Mouse (Mus musculus) megakaryocyte, adult 5-6 weeks (primary cell): ENCODE results near the gene Cdc20. TPM values are rescaled to one million over a fixed set of nuclear protein-coding genes. Genes with fewer than 3 reads are reported as not detected.

Experiments
- ATAC-seq: 2 replicates; pipeline ENCODE4 v1.8.0; 2016; ENCODE audit warnings: mild to moderate bottlenecking, inconsistent platforms; ENCODE audit not compliant: poor library complexity, severe bottlenecking
- total RNA-seq, 2 experiments: library from RNA; stranded (forward) in 1 of 2; stranded (reverse) in 1 of 2; fragments of 153-499, 151-499 nt in 1 of 2; fragments of 221-1000, 200-1000 nt in 1 of 2; gene quantifications; 2 replicates each; pipeline versions ENCODE4 v1.2.3 to v1.2.4; 2015 to 2017

The Cdc20 gene
- total RNA-seq (2015) (47.3 and 47.8 TPM in 2 replicates), total RNA-seq (2017) (81.0 and 83.9 TPM in 2 replicates)

DNA sequence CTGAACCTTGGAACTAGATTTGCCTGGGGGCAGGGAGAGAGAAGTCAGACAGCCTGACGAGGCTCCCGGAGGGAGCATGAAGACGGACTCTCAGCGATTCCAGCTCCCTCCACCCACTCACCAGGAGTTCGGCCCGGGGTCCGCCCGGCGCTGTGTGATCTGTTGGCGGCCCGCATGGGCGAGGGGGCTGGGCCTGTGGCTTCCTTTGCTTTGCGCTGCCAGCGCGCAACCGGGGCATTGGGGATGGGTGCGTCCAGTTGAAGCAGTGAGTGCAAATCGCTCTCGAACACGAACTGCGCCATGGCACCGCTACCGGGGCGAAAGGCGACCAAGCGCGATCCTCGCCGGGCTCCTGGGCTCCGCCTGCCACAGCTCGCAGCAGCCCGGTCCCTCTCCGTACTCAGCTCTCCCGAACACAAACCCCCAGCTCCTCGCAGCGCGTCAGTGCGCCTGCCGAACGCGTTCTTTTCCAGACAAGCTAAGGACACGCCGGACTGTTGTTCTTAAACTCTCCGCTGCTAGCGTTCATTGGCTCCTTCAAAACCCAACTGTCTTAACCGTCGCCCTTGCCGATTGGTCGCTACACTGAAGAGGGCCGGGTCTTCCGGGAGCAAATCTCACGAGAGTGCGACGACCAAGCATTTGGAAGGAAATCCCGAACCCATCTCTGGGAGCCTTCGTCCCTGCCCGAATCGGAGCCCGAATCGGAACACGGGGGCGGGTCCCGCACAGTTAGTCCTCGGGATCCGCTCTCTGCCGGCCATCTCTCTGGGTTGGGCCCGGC lies at the start of gene Cdc20:
TSS of gene Cdc20 (minus strand) at position 533 of the 784 bp plus-strand sequence.
- peak; percentile 96 for ATAC-seq

DNA sequence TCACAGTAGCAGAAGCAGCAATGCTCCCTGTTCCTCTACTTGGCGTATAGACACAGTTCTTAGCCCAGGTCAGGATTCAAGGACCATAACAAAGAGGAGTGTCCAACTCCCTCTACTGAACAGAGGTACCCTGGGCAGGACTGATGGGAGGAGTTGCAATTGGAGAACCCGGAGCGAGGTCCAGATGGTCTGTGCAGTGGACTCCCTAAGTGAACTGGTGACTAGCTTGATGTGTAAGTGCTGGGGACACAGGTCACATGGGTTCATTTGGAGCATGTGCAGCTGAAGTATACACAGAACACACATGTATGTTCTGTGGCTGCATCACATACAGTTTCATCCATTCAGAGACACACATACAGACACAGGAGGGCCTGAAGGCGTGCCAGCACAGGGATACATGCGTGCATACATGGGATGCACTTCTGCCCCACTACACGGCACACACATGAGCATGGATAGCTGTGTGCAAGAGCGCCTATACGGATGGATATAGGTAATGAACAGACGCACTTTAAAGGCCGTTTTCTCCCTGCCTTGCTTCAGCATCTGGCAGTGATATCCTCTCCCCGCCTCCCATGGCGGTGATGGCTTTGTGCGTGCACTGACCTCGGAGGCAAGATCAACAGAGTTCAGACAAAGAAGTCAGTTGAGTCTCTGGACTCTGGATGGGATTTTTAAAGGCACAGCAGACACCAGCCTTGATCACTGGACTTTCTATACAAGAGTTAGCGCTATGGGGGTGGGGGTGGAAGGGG lies 39.8 kb upstream of the Cdc20 start:
- no peak for ATAC-seq

DNA sequence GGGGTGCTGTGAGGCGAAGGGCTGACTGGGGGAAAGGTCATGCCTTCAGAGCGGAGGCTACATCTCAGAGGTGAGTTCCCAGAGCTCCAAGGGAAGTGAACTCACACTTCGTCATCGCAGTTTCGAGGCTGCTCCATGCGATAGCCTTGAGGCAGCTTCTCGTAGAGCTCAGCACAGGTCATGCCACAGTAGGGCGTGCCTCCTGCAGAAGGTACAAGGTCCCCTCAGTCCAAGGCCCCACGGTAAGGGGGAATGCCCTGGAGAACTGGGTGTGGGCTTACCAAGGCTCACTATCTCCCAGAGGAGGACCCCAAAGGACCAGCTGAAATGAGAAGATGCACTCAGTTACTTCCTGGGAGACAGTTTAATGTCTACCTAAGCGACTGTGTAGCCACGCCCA lies 35.5 kb upstream of the Cdc20 start:
- ATAC-seq: no peak

DNA sequence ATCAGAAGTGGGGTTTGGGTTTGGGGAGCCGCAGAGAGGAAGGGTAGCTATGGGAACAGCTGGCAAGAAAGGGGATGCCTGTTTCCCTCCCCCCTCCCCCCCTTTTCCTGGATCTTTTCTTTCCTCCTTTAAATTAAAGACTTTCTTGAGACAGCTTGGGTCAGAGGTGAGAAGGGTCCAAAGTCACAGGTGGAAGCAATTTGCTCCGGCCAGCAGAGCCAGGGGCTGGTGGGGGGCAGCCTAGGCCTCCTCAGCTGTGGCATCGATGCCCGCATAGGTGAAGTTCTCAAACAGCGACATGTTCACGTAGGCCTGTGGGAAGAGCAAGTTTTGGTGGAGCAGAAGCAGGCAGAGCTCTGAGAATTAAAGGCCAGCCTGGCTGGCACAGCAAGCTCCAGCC lies 34.1 kb upstream of the Cdc20 start:
- ATAC-seq: no peak

DNA sequence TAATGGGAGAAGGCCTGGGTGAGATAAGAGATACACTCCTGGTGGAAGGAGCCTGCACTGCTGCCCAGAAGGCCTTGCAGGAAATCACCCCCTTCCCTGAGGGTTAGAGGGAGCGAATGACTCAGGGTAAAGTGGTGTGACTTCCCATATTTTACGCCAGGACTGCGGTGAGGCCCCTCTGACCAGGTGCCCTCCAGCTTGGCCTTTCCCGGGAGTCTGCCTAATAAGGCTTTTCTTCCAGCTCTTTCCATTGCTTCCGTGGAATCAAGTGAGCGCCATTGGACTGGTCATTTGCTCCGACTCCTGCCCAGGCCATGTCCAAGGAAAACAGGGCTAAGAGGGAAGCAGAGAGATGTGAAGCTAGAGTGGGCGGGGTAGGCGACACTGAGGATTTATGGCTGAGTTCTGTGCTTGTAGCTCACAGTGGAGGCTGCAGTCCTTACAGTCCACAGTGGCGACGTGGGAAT lies 28.6 kb upstream of the Cdc20 start:
- ATAC-seq: peak; percentile 68

DNA sequence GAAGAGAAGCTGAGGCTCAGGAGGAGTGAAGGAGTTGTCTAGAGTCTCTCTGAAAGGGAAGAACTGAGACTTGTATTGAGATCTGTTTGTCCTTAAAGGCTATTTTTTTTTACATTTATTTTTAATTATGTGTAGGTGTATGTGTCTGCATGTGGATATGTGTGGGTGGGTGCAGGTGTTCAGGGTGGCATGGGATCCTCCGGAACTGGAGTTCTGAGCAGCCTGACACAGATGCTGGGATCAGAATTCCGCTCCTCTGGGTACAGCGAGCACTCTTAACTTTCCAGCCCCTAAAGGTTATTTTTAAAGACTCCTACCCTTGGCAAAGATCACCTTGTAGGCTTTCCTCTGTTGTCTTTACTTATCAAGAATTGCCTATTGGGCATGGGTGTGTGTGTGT lies 27.8 kb upstream of the Cdc20 start:
- ATAC-seq: no peak

DNA sequence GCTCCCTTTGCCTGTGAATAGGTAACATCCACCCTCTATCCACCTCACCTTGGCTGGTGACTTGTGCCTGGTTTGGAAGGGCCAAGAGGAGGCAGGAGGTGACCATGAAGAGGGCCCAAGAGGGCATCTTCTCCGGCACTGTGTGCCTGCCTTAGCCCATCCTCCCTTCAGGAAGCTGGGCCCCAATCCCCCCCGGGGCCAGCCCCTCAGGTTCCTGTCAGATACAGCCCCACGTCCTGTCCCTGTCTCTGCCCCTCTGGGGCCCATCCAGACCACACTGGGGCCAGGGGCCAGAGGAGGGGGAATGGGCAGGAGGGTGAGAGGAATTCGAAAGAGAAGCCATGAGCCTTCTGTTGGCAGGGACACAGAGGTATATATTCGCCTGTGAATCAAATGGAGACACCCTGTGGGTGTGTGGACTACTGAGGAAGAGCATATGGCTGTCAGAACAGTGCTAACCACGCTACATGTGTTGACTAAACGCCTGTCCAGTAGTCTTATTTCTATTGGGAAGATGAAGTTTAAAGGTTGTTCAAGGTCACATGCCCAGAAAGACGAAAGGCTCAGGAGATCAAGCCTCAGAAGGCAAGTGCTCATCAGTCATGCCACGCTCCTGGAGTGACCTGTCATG lies 20.3 kb upstream of the Cdc20 start, which contains the start of gene Mpl:
TSS of gene Mpl (minus strand) at position 169 of the 631 bp plus-strand sequence.
- no peak for ATAC-seq

DNA sequence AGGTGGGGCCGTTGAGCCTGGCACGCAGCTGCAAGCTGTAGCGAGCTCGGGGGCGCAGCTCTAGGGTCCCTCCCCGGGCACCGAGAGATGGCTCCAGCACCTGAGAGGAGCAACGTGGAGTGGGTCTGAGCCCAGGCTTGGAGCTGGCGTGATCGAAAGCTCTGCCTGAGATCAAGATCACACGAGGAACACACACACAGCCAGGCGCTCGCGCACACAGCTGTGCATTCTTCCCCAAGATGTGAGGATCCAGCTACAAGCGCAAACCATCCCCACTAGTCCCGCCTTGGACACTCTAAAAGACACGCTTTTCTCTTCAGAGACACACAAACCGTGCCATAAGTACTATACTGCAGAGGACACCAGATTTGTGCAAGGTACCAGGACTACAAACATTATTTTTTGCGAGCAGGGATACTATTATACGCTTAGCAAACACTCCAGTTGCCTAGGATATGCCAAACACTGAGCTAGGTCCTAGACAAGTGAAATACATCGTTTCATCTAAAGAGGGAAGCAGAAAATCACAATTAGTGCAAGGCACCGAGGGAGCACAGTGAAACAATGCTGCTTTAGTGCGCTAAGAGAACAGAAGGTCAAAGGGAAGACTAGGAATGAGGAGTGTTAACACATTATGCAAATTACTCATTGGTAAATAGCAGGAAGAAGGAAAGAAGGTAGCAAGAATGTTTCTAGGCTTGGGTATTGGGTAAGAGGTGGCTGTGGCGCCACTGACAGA lies 9.4 kb upstream of the Cdc20 start:
- ATAC-seq: no peak

DNA sequence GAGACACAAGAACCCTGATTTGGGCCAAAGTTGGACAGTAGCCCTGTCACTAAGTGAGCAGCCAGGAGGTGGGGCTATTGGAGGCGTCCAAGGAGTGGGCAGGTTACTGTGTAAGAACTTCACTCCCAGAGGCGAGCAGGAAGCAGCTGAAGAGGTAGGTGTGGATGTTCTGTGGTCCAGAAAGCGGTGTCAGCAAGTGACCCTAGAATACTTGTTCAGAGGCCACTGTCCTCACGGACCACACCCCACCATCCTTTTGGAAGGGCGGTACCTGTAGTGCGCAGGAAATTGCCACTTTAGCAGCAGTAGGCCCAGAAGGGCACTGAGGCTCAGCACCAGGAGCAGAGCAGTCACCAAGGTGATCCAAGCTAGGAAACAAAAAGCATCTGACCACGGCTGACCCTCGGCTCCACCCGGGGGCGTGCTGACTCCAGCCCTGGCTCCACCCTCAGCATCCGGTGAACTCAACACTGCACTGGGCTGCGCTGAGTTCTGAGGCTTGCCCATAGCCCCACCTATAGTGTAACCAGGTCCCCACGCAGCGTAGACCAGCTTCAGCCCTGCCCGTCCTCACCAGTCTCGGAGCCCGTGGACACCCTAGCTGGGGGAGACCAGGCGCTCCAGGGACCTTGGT lies 8.7 kb upstream of the Cdc20 start:
- ATAC-seq: no peak

DNA sequence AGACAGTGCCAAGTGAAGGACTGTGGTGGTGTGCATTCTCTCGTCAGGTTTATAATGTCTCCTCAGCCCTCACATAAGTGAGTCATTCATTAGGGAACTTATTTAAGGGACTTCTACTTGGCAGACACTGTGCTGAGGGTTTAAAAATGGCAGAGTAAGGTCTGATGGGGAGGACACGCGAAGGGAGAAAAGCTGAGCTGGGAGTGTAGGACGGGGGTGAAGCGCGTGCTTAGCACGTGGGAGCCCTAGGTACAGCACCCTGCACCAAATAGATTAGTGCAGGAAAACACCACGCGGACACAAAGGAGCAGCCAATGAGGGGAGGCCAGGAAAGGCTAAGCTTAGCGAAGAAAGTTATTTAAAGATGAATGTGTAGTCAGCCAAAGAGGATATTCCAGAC lies 7.9 kb upstream of the Cdc20 start:
- ATAC-seq: no peak

DNA sequence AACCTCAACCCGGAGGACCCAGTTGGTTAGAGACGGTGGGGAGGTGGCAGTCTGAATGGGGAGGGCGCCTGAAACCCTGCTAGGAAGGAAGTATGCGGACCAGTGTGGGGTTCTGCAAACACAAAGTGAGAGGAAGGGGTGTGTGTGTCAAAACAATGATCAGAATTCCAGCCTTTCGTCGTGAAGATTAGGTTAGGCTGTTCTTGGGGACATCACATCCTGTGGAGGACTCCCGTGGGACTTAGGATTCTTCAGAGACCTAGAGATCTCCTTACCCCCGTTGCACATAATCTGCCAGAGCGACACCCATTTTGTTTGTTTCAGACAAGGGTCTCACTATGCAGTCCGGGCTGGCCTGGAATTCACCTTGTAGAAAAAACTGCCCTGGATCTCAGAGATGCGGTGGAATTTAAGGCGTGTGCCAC lies 689 bp upstream of the Cdc20 start:
- ATAC-seq: peak; percentile 45

DNA sequence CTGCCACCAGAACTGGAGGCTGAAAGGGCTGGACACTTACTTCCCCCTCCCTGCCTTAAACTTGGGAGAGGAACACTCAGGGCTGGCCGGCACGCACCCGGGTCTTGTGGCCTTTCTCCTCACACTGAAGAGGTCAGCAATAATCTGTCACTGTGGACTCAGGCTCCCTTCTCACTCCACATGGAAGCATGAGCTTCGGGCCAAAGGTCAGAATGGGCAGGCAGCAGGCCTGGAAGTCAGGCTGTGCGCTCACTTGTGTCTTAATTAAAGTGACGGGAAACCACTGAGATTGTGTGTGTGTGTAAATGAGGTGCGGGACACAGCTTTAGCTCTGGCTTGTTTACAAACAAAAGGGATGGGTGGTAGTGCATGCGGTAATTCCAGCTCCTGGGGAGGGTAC lies 4.8 kb downstream of the Cdc20 start:
- no peak for ATAC-seq

DNA sequence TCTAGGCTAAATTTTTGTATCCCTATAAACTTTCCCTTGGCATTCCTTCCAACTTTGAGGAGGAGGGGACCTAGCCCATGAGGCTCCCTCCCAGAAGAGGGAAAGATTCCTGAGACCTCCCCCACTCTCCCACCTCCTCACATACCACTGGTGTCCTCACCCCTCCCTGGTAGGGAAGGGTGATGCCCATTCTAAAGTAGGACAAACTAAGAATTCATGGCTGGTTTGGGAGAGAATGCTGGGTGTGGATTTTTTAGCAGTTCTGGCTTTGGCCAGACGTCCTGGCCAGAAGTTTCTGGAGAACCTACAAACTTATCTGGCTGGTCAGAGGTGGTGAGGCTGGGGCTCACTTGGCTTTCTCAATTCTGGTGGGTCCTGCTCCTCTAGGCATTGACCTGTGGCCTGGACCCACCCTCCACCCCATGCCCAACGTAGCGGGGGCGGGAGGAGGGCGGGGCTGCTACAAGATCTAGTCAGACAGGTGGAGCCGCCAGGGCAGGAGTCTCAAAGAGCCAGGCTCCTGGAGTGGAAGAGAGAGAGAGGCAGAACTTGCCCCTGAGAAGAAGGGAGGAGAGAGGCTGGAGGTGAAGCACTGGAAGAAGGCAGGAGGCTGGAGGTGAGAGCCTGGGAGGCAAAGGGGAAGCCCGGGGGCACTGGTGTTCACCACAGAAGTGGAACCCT lies 7.8 kb downstream of the Cdc20 start:
- no peak for ATAC-seq

DNA sequence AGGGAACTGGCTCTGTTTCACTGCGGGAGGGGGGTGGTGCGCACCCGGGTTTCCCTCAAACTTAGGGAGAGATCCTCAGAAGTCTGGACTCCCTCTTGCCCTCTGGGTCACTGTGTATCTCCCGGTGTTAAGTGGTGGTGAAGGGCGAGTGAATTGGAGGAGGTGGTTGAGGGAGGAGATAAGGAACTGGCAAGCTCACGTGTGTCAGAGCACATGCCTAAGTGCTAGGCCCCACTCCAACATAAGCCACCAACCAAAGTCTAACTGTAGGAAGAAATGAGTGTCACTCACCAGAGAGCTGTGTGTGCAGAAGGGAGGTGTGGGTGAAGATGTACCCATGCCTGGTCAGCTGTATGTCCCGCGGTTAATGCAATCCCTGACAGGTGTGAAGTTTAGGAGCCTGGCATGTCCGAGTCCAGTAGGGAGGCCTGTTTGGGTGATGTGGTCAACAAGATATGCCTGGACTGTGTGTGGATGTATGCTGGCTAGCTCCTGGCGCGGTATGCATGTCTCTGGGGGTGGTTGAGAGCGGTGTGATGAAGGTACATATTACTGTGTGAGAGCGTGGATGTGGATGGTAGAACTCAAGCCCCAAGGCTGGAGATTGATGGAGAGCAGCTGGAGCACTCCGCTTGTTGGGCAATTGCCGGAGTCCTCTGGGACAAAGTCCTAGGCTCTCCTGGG lies 8.5 kb downstream of the Cdc20 start:
- peak; percentile 13 for ATAC-seq

DNA sequence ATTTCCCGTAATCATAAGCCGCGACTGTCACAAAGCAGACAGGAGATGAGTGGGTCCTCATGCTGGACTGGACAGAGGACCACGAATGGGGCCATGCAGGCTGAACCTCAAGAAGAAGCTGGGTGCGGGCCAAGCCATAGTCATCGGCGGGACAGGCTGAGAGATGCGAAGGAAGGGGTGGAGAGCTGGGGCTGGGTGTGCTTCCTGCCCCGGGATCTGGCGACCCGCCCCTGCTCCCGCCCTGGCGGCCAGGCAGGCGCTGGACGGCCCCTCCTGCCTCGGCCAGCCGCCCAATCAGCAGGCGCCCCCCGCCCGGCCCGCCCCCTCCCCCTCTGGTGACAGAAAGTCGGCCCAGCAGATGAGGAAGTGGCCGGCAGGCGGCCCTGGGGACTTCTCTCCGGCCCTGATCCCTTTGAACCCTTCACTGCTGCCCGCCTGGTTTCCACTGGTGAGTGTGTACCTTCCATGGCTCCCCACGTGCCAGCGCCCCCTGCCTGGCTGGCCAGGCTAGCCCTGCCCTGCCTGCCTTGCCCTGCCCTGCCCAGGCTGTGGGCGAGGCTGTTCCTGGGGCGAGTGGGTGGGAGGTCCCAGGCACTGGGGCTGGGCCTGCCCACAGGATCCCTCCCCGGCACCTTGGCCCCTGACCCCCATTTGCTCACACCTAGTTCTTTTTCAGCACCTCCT lies 9.2 kb downstream of the Cdc20 start, which contains the start of gene Elovl1:
TSS of gene Elovl1 (plus strand) at position 326 of the 684 bp plus-strand sequence.
- peak; percentile 89 for ATAC-seq

DNA sequence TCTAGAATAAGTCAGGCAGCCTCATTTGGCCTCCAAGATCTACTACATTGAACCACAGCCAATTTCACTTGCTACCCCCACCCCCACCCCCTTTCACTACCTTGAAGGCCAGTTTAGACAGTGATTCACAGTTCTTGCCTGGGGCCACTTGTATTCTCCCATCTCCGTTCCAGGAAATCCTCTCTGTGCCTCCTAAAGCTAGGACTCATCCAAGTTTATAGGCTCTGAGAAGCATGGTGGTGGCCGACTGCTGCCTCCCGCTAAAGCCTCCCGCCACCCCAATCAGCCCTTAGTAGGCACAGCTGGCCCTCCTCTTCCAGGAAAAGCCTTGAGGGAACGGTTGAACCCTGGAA lies 9.8 kb downstream of the Cdc20 start:
- peak; percentile 17 for ATAC-seq

DNA sequence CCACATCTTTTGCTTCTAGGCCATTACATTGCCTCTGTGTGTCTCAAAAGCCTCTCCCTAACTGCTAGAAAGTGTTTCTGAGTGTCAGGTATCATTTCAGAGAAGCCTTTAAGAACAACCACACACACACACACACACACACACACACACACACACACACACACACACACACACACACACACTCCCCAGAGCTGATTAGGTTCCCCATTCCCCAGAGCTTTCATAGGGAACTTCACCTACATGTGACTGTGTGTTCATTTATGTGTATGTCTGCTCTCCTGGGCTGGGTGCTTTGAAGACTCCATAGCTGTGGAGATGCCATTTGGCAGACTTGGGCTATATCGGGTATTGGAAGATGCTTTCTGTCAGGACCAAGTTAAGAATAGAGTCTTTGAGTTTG lies 11.8 kb downstream of the Cdc20 start:
- ATAC-seq: peak; percentile 31

DNA sequence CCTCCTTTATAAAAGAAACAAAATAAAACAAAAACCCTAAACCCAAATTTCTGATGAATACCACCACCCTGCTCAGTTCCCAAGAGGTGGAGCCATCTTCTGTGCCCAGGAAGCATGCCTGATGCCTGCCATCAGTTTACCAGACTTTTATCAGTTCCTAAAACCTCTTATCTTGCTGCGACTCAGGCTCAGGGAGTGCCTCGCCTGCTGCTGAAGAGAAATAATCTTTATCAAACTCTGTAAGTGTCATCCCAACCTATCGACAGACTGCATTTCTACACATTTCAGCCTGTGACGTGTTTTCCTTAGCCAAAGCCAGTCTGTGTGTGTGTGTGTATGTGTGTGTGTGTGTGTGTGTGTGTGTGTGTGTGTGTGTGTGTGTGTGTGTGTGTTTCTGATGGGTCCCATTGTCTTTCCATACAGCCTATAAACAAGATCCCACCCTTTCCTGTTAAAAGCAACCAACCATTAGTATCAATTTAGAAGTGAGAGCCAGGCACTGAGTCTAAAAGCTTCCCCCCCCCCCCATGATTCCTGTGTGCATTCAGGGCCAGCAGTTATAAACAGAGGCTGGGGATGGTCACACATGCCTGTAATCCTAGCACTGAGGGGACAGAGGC lies 12.5 kb downstream of the Cdc20 start:
- ATAC-seq: no peak
